Mouse (Mus musculus): ENCODE results near the gene Zfp628.
"Not testable (repeated sequence)": the region's sequence is repeated elsewhere in the genome, so short reads cannot be mapped to it uniquely, and the experiment has no call there.

Zfp628 gene

DNA sequence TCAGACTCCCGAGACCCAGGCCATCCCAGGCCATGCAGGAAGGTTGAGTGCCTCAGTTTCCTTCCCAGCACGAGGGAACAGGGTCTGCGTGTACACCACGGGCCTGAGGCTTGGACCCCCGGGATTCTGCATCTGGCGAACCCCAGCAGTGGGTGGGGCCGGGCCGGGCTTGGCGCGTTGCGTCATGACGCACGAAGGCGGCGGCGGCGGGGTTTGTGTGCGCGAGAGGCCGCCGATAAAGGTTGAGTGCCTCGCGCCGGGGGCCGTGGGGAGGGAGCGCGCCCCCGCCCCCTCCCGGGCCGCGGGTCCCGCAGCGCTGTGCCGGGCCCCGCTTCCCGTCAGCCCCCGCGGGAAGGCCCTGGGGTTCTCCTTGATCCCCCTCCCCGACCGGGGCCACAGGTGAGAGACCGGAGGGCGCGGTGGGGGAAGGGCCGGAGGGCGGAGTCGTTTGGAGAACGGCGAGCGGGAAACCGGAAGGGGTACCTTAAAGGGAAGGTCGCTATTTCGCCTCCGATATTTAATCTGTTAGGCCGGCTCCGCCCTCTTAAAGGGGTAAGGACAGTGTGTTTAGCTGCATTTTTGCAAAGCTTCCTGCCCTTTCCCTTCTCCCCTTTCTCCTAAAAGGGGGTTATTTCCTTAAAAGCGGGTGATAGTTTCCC, at the start of gene Zfp628:
Gene Zfp628, plus strand, starts transcription at position 211 of the 659 bp plus-strand sequence.
- DNase-seq (ENCODE audit: low read depth) = peak; percentile 98

DNA sequence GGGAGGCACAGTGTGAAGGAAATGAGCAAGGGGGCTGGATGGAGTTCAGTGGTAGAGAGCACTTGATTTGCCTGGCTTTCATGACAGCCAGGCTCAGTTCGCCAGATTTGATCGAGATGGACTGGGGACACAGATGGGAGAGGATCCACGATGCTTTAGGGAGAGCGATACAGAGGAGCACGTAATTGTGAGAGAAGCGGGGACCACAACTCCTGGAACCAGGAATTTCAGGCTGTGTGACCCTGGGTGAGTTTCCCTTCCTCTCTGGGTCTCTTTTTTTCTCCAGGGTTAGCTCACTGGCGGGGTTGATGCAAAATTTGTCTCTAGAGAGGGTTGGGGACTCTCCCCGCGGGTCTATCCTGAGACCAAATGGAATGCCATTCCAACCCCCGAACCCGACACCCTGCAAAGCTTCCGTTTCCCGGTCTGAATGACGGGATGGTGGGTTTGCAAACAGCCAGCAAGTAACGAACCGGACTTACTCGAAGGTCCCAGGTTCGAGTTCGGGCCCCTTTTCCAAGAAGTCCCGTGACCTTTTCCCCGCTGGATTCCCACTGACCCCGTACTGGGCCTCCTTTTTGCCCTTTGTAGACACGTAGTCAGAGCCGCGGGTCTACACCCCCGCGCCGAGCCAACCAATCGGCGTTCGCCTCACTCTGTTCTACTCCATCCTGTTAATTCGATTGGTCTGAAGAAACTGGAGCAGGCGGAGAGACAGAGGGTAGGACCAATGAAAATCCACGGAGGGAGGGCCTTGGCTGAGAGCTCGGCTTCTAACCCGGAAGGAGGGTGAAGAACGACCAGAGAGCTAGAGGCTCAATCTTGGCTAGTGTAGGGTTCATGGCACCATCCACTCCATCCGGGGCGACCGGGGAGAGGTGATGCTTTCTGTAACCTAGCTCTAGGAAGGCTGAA, 49.2 kb upstream of the Zfp628 start:
- DNase-seq (ENCODE audit: low read depth) = peak; percentile 99

DNA sequence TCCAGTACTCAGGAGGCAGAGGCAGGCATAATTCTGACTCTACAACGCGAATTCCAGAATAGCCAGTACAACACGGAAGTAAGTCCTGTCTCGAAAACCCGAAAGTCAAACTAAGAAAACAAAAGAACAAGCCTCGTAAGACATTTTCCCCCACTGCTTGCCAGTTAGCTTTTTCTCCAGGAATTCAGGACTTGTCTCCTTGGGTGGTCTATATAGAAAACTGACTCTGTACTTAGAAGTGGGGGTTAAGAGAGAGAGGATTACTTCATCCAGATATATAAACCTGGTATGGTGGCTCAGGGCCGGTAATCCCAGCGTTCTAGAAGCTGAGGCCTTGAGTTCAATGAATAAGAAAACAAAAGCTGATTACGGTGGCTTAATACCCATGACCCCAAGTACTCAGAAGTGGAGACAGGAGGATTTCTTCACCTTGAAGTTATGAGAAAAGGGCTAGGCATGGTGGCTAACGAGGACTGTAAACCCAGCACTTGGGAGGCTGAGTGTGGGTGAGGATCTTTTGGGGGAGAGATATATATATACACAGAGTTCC, 48.3 kb upstream of the Zfp628 start:
- DNase-seq (ENCODE audit: low read depth) = no peak

DNA sequence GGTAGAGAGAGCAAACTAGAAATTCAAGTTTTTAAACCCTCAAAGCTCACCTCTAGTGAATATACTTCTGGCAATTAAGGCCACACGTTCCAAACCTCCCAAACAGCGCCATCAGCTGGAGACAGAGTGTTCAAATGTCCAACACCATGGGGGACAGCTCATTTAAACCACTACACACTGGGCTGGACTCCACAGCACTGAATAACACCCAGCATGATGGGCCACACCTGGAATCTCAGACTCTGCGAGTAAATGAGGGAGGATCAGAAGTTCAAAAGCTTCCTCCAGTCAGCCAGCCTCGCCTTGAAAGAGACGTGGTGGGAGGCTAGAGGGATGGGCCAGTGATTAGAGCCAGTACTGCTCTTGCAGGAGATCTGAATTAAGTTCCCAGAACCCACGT, 44.9 kb upstream of the Zfp628 start, which contains the start of gene Isoc2b:
Gene Isoc2b, minus strand, starts transcription at position 126 of the 400 bp plus-strand sequence.
- DNase-seq (ENCODE audit: low read depth) = no peak

DNA sequence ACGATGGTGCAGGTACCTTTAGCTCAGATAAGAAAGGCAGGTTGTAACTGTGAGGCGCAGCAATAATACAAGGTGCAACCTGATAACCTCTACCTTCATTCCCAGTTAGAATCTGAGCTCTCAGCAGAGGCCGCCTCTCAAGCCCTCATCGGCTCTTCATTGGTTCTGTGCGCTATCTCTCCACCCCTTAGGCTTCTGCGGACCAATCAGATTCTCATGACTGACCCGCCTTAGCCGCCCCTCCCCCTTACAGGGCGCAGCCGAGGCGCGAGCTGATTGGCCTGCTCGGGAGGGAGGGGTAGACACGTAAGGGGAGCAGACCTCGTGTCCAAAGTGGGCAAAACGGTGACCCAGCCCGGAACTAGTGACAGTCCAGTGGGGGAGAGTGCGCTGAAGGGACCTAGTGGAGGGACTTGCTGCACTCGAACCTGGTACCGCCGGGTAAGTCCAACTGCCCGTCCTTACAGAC, 38.2 kb upstream of the Zfp628 start, which contains the start of gene Isoc2a:
Gene Isoc2a, plus strand, starts transcription at position 401 of the 469 bp plus-strand sequence.
- peak; percentile 96 for DNase-seq (ENCODE audit: low read depth)

DNA sequence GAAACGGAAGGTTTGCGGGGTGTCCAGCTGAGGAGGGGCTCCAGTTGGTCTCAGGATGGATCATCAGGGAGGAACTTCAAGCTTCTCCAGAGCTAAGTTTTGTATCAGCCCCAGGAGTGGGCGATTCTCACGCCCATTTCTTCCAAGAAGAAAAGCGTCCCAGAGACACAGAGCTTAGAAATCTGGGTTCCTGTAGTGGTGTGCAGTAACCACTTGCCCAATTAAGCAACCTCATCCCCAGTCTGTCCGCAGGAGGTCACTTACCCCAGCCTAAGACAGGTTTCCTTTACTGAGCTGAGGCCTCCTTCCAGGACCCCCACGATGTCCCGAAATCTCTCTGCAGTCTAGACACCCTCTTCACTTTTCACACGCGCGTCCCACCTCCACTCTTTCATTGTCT, 37.8 kb upstream of the Zfp628 start:
- no peak for DNase-seq (ENCODE audit: low read depth)

DNA sequence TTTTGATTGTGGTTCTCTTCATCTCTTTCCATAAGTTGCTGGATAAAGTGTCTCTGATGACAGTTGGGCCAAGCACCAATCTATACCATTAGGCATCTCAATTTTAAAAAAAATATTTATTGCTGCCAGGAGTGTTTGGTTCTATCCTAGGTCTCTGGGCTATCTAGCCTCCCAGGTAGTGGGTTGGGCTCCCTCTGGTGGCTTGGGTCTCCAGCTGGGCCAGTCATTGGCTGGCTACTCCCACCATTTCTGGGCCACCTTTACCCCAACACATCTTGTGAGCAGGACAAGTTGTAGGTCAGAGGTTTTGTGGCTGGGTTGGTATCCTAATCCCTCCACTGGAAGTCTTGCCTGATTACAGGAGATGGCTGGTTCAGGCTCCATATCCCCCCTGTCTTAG, 36.8 kb upstream of the Zfp628 start:
- DNase-seq (ENCODE audit: low read depth) = peak; percentile 63

DNA sequence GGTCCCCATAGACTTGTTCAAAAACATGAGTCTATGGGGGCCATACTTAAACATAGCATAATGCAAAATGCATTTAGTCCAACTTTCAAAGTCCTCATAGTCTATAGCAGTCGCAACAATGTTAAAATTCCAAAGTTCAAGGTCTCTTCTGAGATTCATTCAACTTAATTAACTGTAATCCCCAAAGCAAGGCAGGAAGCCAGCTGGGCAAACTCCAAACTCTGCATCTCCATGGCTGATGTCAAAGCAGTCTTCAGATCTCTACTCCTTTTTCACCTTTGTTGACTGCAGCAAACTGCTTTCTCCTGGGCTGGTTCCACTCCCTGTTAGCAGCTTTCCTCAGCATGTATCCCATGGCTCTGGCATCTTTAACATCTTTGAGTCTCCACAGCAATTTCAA, 36.0 kb upstream of the Zfp628 start:
- not testable (repeated sequence) for DNase-seq (ENCODE audit: low read depth)

DNA sequence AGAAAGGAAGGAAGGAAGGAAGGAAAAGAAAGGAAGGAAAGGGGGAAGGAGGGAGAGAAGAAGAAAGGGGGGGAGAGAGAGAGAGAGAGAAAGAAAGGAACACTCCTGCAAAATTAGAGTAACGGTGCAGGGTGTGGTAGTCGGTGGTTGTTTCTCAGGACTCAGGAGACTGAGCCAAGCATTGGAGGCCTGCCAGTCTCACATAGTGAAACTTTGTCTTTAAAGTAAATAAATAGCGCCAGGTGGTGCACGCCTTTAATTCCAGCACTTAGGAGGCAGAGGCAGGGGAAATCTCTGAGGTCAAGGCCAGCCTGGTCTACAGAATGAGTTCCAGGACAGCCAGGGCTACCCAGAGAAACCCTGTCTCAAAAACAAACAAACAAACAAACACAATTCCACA, 28.3 kb upstream of the Zfp628 start:
- no peak for DNase-seq (ENCODE audit: low read depth)

DNA sequence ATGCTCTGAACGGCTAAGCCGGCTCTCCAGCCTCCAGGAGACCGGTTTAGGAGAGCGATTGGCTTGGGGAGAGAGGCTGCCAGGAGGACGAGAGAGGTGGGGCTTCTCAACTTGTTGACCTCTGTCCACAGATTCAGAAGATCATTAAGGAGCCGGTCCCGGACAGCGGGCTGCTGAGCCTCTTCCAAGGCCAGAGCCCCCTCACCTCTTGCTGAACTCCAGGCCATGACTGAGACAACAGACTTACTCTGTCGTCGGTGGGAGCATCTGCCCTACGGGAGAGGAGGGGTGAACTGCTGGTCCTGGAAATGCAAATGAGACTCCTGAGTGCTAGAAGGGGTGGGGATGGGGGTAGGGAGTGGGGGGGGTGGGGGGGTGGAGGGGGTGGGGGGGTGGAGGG, 19.8 kb upstream of the Zfp628 start:
- no peak for DNase-seq (ENCODE audit: low read depth)

DNA sequence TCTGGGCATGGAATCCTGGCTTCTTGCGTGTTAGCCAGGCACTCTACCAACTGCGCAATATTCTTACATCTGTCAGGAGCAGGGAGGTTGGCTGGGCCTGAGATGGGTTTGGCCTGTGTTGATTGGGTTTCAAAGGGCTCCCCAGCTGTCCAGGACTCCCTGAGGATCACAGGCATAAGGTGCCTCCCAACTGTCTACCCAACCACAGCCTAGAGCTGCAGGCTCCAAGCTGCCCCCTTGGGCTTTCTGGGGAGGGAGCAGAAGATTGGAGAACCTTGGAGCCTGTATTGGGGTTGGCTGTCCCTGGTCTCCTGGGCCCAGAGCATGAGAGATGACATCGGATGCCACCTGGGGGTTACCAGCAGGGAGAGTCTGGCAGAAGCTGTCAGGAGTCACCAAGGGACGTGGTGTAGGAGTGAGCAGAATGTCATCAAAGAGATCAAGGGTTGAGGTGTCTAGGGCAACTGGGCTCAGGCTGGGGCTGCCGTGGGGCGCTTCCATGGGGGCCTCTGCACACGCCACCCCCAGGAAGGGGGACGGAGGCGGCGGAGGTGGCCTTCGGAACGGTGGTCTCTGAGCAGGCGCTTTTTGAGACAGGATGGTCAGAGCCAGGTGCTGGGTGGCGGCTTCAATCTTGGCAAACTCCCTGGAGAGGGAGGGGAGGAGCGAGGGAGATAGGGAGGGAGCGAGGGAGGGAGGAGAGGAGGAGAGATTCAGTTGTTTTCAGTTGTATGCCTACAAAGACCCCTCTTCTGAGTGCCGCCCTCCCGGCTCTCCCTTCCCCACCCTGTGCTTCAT, 16.0 kb upstream of the Zfp628 start:
- DNase-seq (ENCODE audit: low read depth) = no peak

DNA sequence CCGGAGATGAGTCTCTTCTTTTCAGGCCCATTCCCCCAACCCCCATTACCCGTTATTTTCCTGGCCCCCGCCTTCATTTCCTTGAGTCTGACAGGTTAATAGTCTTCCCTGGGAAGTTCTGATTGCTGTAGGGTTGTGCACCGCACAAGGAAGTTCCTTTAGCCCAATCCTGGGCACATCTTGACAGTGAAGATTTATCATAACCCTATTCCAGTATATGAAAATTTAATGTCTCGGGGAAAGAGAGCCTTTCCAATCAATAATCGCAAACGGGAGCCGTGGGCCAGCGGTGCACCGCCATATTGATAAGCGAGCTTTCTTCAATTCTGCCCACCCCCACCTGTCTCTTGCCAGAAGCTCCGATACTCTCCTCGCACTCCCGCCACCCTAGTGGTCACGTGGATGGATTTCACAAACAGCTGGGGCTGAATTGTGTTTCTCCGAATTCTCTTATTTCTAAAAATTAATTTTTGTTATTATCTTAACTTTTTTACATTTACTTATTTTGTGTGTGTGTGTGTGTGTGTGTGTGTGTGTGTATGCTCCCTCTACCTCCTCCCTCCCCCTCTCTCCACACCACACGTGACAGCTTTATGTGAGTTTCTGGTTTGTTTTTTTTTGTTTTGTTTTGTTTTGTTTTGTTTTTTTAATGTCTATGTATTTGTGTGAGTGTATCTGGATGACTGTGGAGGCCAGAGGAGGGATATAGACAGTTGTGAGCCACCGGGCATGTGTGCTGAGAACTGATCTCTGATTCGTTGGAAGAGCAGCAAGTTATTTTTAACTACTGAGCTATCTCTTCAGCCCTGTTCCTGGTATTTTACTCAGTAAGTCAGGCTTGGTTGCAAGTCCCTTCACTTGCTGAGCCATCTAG, 15.1 kb upstream of the Zfp628 start:
- no peak for DNase-seq (ENCODE audit: low read depth)

DNA sequence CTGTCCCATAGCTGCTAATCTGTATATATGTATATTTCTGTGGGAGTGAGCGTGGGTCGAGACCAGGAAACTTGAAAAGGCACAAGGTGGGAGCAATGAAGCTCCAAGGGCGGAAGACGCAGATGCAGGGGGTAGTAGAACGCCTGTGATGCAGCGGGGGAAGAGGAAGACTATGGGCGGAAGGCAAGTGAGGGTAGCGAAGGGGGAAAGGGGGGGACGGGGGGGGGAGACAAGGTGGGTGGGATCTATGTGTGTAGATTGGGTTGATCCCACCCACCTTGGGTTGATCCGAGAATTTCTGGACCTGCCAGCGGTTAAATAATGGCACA, 14.5 kb upstream of the Zfp628 start:
- DNase-seq (ENCODE audit: low read depth) = no peak

DNA sequence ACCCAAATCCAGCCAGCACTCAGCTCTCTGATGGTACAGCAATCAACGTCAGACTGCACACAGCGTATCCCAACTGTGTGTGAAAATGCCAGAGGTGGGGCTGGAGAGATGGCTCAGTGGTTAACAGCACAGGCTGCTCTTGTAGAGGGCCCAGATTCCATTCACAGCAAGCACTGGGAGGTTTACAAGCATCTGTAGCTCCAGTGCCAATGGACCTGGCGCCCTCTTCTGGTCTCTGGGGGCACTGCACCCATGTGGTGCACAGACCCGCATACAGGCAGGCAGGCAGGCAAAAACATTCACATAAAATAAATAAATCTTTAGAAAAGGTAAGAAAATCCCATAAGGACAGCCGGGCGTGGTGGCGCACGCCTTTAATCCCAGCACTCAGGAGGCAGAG, 13.8 kb upstream of the Zfp628 start:
- peak; percentile 68 for DNase-seq (ENCODE audit: low read depth)

DNA sequence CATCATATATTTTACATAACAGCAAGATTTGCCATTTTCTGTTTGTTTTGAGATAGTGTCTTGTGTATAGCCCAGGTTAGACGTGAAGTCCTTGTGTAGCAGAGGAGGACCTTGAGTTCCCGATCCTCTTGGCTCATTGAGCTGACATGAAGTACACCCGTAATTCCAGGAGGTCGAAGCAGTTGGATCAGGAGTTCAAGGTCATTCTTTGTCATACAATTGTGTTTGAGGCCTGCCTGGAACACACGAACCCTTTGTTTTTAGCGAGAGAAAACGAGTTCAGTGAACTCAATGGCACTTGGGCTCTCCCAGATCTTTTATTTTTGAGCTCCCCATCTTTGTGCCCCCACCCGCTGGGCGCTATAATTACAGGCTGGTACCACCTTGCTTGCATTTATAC, 12.6 kb upstream of the Zfp628 start:
- no peak for DNase-seq (ENCODE audit: low read depth)

DNA sequence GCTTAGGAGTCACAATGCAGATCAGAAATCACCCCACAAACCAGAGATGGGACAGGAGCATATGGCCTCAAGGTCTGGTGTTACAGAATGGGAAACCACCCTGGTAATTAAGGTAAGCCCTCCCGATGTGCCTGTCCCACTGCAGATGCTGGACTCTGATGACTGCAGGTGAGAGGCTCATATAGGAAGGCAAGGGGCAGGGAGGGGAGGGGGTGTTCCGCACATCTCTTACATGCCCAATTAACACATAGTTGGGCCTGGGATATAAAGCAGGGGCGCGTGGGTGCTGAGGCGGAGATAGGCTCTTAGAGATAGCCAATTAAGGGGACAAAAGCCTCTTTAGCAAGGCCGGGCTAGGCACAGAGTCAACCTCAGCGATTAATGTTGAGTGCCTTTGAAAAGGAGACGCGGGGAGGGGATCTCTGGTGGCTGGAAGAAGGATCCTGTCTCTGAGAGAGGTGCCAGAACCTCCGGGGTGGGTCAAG, 8.5 kb upstream of the Zfp628 start, which contains the start of gene Gm36210:
Gene Gm36210, minus strand, starts transcription at position 51 of the 485 bp plus-strand sequence.
- no peak for DNase-seq (ENCODE audit: low read depth)

DNA sequence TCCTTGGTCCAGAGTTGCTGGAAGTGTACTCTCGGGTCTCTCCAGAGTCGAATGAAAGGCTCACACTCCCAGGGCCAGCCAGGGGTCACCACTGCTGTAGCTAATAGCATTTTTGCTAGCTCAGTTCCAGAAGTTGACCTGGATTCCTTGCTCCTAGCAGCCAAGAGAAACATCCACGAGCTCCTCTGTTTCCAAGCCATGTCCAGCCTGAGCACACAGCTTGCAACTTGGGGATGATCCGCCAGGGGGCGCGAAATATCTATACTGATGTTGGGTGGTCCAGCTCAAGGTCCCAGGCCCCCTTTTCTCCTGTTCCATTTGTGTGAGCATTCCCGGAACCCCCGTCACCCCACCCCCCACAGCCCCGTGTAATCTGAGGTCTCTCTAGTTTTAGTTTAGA, 3.5 kb upstream of the Zfp628 start:
- DNase-seq (ENCODE audit: low read depth) = peak; percentile 58

DNA sequence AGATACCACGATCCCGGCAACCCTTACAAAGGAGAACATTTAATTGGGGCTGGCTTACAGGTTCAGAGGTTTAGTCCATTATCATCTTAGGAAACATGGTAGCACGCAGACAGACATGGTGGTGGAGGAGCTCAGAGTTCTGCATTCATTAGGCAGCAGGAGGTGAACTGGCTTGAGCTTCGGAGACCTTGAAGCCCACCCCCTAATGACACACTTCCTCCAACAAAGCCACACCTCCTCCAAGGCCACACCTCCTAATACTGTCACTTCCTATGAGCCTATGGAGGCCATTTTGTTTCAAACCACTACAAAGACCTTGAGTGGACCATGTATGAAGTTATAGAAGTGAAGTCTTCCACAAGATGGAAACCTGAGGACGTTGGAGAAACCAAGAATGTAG, 2.8 kb upstream of the Zfp628 start:
- DNase-seq (ENCODE audit: low read depth) = peak; percentile 34

DNA sequence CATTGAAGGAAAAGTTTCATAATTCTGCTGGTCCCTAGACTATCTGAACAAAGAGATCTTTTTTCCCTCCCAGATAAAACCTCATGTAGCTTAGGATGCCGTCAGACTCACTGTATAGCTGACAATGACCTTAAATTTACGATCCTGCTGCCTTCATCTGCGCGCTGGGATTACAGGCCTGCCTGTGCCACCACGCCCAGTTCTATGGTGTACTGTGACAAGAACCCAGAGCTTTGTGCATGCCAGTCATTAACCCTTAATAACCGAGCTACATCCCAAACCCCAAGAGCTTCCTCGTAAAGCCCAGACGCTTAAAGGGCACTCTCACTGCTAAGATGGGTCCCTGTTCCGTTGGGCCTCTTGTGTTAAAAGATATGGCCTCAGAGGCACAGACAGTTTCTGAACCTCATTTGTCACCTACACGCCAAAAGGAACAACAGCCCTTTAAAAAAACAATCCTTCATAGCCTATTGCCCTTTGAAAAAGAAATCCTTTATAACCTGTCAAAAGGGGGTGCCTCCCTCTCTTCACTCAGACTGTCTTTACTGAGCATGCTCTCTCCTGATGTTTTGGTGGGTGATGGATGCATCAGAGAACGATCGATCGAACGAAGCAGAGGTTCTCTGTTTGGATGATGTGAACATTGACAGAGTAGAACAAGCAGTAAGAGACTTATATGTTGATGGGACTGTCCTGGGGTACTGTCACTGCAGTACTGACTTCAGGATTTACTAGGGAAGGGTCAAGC, 826 bp downstream of the Zfp628 start:
- DNase-seq (ENCODE audit: low read depth) = no peak

DNA sequence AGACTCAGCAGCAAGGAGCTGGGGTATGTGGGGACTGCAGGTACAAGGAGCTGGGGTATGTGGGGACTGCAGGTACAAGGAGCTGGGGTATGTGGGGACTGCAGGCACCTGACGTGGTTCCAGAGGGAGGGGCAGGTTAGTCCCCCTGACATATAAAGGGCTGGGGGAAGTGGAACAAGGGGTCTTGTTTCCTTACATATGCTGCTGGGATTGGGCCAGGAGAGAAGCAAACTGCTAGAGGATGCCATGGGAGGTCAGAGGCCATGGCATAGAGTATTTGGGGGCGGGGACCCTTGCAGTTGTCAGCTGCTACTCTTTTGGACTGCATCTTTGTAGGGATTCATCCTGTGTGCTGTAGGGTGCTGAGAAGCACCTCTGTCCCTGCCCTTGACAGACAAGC, 2.5 kb downstream of the Zfp628 start:
- DNase-seq (ENCODE audit: low read depth) = no peak

Measured in induced T-regulatory cell, adult 2 months (primary cell).